Mouse (Mus musculus) neural tube, embryonic 13.5 days (tissue): Measurements from ENCODE around the gene Ubiad1. TPM values are rescaled to one million over a fixed set of nuclear protein-coding genes. Genes with fewer than 3 reads are reported as not detected.
A peak's percentile ranks its signal among the peaks of the same experiment; 100 is the strongest.

ENCODE experiments used
- ATAC-seq: fragments of 200-750 bp; cut with Nextera tagmentation; 2 replicates; pipeline ENCODE4 v1.8.0; 2017; ENCODE audit warnings: low read depth, mild to moderate bottlenecking, moderate TSS enrichment, moderate library complexity
- H3K27ac ChIP-seq: fragments of 300-500 bp; sonication (generic); replicated peaks from 2 replicates; pipeline ENCODE4 v1.5.1; 2015; ENCODE audit warnings: moderate library complexity, mild to moderate bottlenecking, inconsistent platforms
- H3K27me3 ChIP-seq: fragments of 300-500 bp; sonication (generic); 2 replicates; pipeline ENCODE4 v1.6.1; 2015; ENCODE audit warnings: mild to moderate bottlenecking, inconsistent platforms
- H3K36me3 ChIP-seq: fragments of 300-500 bp; sonication (generic); 2 replicates; pipeline ENCODE4 v1.6.1; 2015; ENCODE audit warnings: mild to moderate bottlenecking, inconsistent platforms
- H3K4me1 ChIP-seq: fragments of 300-500 bp; sonication (generic); replicated peaks from 2 replicates; pipeline ENCODE4 v1.6.1; 2015; ENCODE audit warnings: inconsistent platforms
- H3K4me2 ChIP-seq: fragments of 300-500 bp; sonication (generic); 2 replicates; pipeline ENCODE4 v1.6.1; 2015; ENCODE audit warnings: inconsistent platforms, mild to moderate bottlenecking, moderate library complexity
- H3K4me3 ChIP-seq: fragments of 300-500 bp; sonication (generic); 2 replicates; pipeline ENCODE4 v1.5.1; 2015; ENCODE audit warnings: mild to moderate bottlenecking, inconsistent platforms
- H3K9ac ChIP-seq: fragments of 300-500 bp; sonication (generic); 2 replicates; pipeline ENCODE4 v1.6.1; 2015; ENCODE audit warnings: moderate library complexity, mild to moderate bottlenecking, inconsistent platforms
- H3K9me3 ChIP-seq: fragments of 300-500 bp; sonication (generic); 2 replicates; pipeline ENCODE4 v1.6.1; 2016; ENCODE audit warnings: inconsistent platforms
- WGBS: fragments of 180-500 bp; shearing (Covaris S2); methylation state at CpG from one replicate; pipeline ENCODE4 v1.1.7; 2015; 5-methylcytosine and 5-hydroxymethylcytosine counted together
- polyA plus RNA-seq: library from polyadenylated mRNA; unstranded; fragments of >200 nt; fragmentation: Nextera tagmentation; extraction: Ambion mirVana; gene quantifications from 2 replicates; pipeline ENCODE4 v1.2.1, GENCODE M21; 2015

The Ubiad1 gene
- polyA plus RNA-seq, result 15.0 and 19.0 TPM in 2 replicates

DNA sequence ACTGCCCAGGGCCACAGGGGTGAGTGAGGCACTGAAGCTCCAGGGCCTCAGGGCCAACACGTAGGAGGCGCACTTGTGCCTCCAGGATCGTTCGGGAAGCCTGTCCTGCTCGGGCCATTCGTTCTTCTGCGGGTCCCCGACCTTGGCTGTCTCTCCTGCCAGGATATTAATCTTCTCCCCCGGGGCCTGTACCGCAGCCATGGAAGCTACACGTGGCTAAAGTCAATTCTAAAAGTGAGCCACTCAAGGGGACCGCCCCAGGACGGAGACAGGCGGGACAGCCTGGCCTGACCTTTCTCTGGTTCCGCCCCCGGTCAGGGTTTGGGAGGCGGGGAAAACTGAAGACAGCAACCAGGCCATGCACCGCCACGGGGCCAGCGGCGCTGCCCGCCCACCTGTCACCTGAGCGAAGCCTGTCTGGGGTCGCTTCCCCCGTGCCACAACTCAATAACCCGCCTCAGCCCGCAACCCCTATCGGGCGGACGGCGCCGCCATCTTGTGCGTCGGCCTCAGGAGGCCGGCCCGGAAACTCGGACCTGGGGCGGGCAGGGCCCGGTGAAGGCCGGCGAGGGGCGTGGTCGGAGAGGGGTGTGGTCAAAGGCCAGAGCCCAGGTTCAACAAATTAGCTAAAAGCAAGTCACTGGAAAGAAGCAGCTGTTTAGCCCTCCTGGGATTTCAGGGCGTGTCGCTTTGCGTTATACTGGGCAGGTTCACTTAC is at the start of gene Ubiad1:
Gene Ubiad1, minus strand, starts transcription at position 522 of the 718 bp plus-strand sequence.
- Histone ChIP-seq H3K4me3 (peak within 1 kb of the TSS; percentile 68), H3K4me2 (peak within 1 kb of the TSS; percentile 83), H3K27ac (0 out of 2 replicates have a peak within 1 kb of the TSS, but pooled peaks have one; percentile 55), H3K9ac (peak within 1 kb of the TSS; percentile 75), H3K9me3 (no peaks in the 10 kb centered on the region), H3K27me3 (no peaks in the 10 kb centered on the region), H3K4me1 (peaks cover 45% of the 10 kb centered on the region), H3K36me3 (no peaks in the 10 kb centered on the region)
- under 1% methylated on average over 46 of the region's 46 CpGs for WGBS
- ATAC-seq, result peak; percentile 18; the same call in 1 of the 2 replicates

- no peaks in the 10 kb centered on the region for H3K27me3 ChIP-seq
- WGBS, result 80% methylated on average over 7 of the region's 7 CpGs
- H3K4me3 ChIP-seq, result no peak overlapping the region
- H3K9ac ChIP-seq, result no peak overlapping the region
- no peak overlapping the region for H3K4me2 ChIP-seq
- no peaks in the 10 kb centered on the region for H3K9me3 ChIP-seq
- peaks cover 84% of the 10 kb centered on the region for H3K36me3 ChIP-seq
- peaks cover 12% of the 10 kb centered on the region for H3K4me1 ChIP-seq
- no peak overlapping the region for H3K27ac ChIP-seq
- ATAC-seq, result no peak
These were observed 46.9 kb upstream of the Ubiad1 start for GRCm38 (mm10) chr4:148491448-148491847.

DNA sequence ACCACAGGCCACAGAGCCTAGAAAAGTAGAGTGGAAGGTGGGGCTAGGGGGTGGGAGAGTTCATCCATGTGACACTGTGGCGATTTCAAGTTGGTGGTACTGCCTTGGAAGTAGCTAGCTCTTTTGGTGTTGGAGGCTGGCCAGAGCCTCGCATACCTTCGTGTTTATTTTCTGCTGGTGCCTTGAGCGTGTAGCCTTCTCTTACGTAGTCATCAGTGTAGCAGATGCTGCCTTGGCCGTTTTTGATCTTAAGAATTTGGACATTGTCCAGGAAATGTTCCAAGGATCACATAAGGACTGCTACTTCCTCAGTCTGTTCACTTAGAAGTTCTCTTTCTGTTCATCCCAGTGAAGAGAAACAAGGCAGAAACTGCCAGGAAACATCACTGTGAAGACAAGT is 45.9 kb upstream of the Ubiad1 start:
- Histone ChIP-seq H3K9me3 (no peaks in the 10 kb centered on the region), H3K9ac (no peak overlapping the region), H3K27ac (no peak overlapping the region), H3K36me3 (peaks cover 93% of the 10 kb centered on the region), H3K4me3 (no peak overlapping the region), H3K4me2 (no peak overlapping the region), H3K4me1 (peaks cover 2% of the 10 kb centered on the region), H3K27me3 (no peaks in the 10 kb centered on the region)
- ATAC-seq, result no peak
- 76% methylated on average over 6 of the region's 6 CpGs for WGBS

DNA sequence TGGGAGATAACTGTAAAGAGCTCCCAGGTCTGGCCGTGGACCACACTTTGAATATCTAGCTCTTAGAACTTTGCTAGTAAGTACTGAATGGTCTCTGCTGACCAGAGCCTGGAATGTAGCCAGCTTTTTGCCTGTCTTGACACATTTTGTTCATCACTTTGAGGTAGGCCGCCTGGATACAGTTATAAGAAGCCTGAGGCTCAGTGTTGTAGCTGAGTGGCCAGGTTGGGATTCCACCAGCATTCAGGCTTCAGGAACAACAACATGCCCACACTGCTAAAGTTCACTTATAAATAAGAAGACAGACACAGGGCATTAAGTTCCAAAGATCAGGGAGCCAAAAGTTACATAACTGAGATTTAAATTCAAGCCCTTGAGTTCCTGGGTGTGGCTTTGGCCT is 43.3 kb upstream of the Ubiad1 start:
- ATAC-seq, result no peak
- no peak overlapping the region for H3K27ac ChIP-seq

DNA sequence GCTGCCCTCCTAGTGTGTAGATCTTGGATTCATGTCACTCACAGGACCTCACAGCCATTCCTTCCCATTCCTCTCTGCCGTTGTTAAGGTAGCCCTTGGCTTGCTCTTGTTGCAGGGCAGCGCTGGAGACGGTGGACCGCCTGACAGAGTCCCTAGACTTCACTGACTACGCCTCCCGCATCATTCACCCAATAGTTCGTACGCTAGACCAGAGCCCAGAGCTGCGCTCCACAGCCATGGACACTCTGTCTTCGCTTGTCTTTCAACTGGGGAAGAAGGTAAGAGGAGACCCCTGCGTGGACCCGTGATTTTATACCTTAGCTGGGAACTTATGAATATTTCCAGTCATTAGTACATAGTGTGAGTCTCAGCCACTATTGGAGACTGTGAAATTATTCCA is 39.9 kb upstream of the Ubiad1 start:
- no peak overlapping the region for H3K27ac ChIP-seq
- H3K9ac ChIP-seq, result no peak overlapping the region
- H3K4me3 ChIP-seq, result no peak overlapping the region
- no peak overlapping the region for H3K4me2 ChIP-seq
- 96% methylated on average over 12 of the region's 12 CpGs for WGBS
- H3K9me3 ChIP-seq, result no peaks in the 10 kb centered on the region
- ATAC-seq, result no peak
- no peaks in the 10 kb centered on the region for H3K4me1 ChIP-seq
- H3K27me3 ChIP-seq, result no peaks in the 10 kb centered on the region
- H3K36me3 ChIP-seq, result peaks cover 99% of the 10 kb centered on the region

More for the DNA sequence above, 43.3 kb upstream of the Ubiad1 start:
- 82% methylated on average over 2 of the region's 2 CpGs for WGBS
- Histone ChIP-seq H3K9me3 (no peaks in the 10 kb centered on the region), H3K4me3 (no peak overlapping the region), H3K4me1 (no peaks in the 10 kb centered on the region), H3K27me3 (no peaks in the 10 kb centered on the region), H3K4me2 (no peak overlapping the region), H3K36me3 (peaks cover 97% of the 10 kb centered on the region), H3K9ac (no peak overlapping the region)

DNA sequence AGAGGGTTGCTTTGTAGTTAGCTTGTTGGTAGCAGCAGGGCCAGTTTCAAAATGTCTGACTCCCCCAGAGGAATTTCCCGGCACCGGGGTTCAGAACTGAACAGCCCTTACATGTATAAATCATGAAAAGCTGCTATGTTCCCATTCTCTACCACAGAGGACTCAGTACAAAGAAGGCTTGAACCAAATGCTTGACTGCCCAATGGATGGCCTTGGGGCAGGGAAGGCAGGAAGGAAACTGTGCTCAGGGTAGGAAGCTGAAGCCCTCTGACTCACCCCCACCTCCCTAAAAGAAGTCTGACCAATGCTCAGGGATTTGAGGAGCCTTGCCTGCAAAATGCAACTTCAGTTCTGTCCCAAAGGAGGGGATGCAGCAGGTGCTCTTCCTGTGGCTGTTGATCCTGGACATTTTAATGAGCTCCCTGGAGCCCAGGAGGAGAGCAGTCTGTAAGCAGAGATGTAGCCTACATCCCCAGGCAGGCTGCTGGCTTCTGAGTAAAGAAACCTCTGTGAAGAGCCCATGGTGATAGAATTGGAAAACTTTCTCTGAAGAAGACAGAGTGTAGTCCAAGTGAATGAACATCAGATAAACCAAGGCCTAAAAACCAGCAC is 37.1 kb upstream of the Ubiad1 start:
- H3K9ac ChIP-seq, result no peak overlapping the region
- 75% methylated on average over 2 of the region's 2 CpGs for WGBS
- no peak overlapping the region for H3K27ac ChIP-seq
- H3K27me3 ChIP-seq, result no peaks in the 10 kb centered on the region
- no peak overlapping the region for H3K4me2 ChIP-seq
- no peak for ATAC-seq
- no peaks in the 10 kb centered on the region for H3K9me3 ChIP-seq
- H3K36me3 ChIP-seq, result peaks cover 98% of the 10 kb centered on the region
- H3K4me3 ChIP-seq, result no peak overlapping the region
- no peaks in the 10 kb centered on the region for H3K4me1 ChIP-seq

DNA sequence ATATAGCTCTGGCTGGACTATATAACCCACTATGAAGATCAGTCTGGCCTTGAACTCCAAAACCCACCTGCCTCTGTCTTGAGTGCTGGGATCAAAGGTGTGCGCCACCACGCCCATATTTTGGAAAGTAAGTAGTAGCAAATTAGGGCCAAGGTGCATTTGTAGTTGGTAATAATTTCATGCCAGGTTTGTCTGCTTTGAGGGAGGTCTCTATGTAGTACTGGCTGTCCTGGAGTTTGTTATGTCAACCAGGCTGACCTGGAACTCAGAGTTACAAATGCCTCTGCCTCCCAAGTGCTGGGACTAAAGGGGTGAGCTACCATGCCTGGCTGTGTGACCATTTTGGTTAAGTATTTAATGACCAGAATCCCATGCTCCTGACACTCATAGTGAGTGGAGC is 35.7 kb upstream of the Ubiad1 start:
- Histone ChIP-seq H3K27me3 (no peaks in the 10 kb centered on the region), H3K9ac (no peak overlapping the region), H3K27ac (no peak overlapping the region), H3K36me3 (peaks cover 98% of the 10 kb centered on the region), H3K4me3 (no peak overlapping the region), H3K4me2 (no peak overlapping the region), H3K4me1 (no peaks in the 10 kb centered on the region), H3K9me3 (no peaks in the 10 kb centered on the region)
- no peak for ATAC-seq
- 97% methylated on average over 2 of the region's 2 CpGs for WGBS

DNA sequence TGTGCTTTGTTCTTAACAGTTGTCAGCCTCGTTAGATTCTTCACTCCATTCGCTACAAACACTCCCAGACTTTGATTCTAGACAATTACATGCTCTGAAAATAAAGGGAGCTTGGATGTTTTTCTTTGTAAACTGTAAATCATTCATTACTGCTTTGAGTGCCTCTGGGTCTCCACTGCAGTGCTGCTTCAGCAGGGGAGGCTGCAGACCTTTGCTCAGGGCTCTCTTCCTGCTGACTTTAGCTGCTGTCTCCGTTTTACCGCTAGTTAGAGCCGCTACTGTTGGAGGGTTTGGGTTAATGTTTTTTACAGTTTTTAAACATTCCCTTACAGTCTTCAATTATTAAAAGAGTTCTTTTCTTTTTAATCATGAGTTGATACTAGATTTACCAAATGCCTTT is 28.9 kb upstream of the Ubiad1 start:
- no peak overlapping the region for H3K9ac ChIP-seq
- H3K4me1 ChIP-seq, result peaks cover 7% of the 10 kb centered on the region; the same call in 1 of the 2 replicates
- no peak overlapping the region for H3K27ac ChIP-seq
- H3K4me2 ChIP-seq, result no peak overlapping the region
- H3K9me3 ChIP-seq, result no peaks in the 10 kb centered on the region
- H3K27me3 ChIP-seq, result no peaks in the 10 kb centered on the region
- peaks cover 91% of the 10 kb centered on the region for H3K36me3 ChIP-seq
- WGBS, result 66% methylated on average over 5 of the region's 5 CpGs
- no peak for ATAC-seq
- no peak overlapping the region for H3K4me3 ChIP-seq

DNA sequence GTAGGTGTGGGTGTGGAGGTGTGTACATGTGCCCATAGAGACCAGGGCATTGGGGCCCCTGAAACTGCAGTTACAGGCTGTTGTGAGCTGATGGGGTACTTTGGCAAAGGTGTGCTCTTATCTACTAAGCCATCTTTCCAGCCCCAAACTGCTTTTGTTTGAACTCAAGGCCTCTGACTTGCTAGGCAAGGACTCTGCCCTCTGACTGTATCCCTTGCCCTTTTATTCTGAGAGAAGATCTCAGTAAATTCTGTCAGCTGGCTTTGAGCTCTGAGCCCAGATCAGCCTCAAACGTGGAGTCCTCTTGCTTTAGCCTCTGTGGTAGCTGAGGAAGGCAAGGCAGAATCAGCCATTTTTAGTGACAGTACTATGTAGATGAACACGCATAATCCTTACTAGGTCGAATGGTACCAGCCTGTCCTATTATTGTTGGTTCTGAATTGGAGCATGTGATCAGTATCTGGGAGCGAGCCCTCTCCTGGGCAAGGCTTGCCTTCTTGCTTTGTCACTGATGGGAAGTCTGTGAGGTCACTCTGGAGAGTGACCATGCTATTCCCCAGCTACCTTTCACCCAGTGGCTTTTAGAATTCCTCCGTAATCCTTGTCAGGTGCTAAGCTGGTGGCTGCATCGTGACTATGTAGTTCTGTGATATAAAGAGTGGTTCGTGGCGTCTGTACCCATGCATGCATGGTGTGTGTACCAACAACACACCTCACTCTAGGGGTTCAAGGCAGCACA is 28.0 kb upstream of the Ubiad1 start:
- H3K9me3 ChIP-seq, result no peaks in the 10 kb centered on the region
- peaks cover 7% of the 10 kb centered on the region; the same call in 1 of the 2 replicates for H3K4me1 ChIP-seq
- H3K27me3 ChIP-seq, result no peaks in the 10 kb centered on the region
- H3K9ac ChIP-seq, result no peak overlapping the region
- 91% methylated on average over 8 of the region's 8 CpGs for WGBS
- H3K4me2 ChIP-seq, result no peak overlapping the region
- H3K27ac ChIP-seq, result no peak overlapping the region
- ATAC-seq, result no peak
- no peak overlapping the region for H3K4me3 ChIP-seq
- H3K36me3 ChIP-seq, result peaks cover 93% of the 10 kb centered on the region

DNA sequence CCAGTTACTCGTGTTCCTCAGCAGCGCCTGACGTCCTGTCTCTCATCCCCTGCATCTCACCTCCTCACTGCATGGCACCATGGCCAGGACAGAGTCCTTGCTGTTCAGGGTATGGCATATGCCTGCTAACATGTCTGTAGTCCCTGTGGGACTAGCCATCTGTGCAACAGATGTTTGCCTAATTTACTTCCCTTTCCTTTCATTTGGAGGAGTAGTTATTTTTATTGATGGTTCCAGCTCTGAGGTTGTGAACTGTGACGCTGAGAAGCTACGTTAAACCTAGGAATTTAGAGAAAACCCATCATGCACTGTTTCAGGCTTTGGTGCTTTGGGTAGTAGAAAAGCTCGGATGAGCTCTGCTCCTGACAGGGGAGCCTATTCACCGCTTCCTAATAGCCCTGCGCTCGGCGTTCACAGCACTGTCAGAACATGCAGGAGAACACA is 26.8 kb upstream of the Ubiad1 start:
- H3K4me2 ChIP-seq, result no peak overlapping the region
- peaks cover 93% of the 10 kb centered on the region for H3K36me3 ChIP-seq
- WGBS, result 63% methylated on average over 10 of the region's 10 CpGs
- no peak for ATAC-seq
- H3K27ac ChIP-seq, result no peak overlapping the region
- no peaks in the 10 kb centered on the region for H3K9me3 ChIP-seq
- H3K4me1 ChIP-seq, result peaks cover 7% of the 10 kb centered on the region; the same call in 1 of the 2 replicates
- no peak overlapping the region for H3K9ac ChIP-seq
- H3K4me3 ChIP-seq, result no peak overlapping the region
- H3K27me3 ChIP-seq, result no peaks in the 10 kb centered on the region

GRCm38 (mm10) chr4:148469487-148470252 is 25.1 kb upstream of the Ubiad1 start:
- Histone ChIP-seq H3K9me3 (no peaks in the 10 kb centered on the region), H3K27ac (no peak overlapping the region), H3K27me3 (no peaks in the 10 kb centered on the region), H3K4me3 (no peak overlapping the region), H3K4me1 (peaks cover 7% of the 10 kb centered on the region; the same call in 1 of the 2 replicates), H3K36me3 (peaks cover 93% of the 10 kb centered on the region), H3K4me2 (no peak overlapping the region), H3K9ac (no peak overlapping the region)
- 88% methylated on average over 11 of the region's 11 CpGs for WGBS
- no peak for ATAC-seq
